Mouse (Mus musculus): ENCODE measurements around the gene Mettl6. TPM values are rescaled to one million over a fixed set of nuclear protein-coding genes. Genes with fewer than 3 reads are reported as not detected.

Gene Mettl6
- 26.8 TPM for polyA plus RNA-seq (2015; fragmentation: Illumina TruSeq; extraction: RNeasy Lipid Tissue Mini Kit (QIAGEN cat#74804); ENCODE audit: low read depth, low replicate concordance)

DNA sequence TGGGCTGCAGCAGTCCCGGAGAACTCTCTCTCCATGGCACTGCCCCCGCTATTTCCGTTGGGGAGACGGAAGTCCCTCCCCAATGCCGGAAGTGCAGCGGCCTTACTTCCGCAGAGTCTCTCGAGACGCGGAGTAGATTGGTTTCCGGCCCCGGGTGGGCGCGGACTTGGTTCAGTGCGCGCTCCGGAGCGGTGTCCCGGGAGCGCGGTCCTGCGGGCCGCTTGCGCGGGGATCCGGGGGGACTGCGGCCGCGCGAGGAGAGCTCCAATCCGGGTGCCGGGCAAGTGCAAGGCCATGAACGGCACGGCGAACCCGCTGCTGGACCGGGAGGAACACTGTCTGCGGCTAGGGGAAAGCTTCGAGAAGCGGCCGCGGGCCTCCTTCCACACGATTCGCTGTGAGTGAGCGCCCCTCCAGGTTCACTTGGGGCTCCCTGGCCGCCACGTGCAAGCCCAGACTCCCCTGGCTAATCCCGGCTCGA lies at the start of gene Mettl6:
Gene Mettl6 (minus strand): TSS at position 66 of the 481 bp plus-strand sequence.

DNA sequence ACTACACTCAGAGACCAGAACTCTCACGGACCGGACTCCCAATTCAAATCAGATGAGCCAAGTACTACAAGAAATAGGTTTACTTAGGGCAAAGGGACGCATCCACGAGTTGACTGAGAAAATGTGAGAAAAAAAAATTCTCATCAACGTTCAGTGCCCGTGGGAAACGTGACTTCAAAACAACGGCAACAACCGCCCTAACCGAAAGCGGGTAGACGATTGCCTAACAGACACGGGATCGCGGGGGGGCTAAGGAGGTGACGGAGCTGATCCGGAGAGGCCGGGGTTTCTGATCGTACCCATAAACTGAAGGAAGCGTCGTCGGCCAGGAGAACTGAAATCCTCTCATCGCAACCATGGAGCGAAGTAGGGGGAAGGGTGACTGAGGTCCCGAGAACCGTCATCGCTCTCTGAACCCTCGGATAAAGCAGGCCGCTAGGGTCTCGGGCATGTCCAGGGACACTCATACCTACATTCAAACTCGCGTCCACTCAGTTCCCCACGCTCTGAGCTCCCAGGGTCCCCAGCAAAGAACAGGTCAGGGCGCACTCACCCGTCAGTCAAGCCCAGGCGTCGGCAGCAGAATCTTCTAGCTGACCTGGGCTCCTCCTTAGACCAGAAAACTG lies 378 bp downstream of the Mettl6 start, which contains the start of gene Eaf1:
Gene Eaf1 (plus strand): TSS at position 51 of the 626 bp plus-strand sequence.

DNA sequence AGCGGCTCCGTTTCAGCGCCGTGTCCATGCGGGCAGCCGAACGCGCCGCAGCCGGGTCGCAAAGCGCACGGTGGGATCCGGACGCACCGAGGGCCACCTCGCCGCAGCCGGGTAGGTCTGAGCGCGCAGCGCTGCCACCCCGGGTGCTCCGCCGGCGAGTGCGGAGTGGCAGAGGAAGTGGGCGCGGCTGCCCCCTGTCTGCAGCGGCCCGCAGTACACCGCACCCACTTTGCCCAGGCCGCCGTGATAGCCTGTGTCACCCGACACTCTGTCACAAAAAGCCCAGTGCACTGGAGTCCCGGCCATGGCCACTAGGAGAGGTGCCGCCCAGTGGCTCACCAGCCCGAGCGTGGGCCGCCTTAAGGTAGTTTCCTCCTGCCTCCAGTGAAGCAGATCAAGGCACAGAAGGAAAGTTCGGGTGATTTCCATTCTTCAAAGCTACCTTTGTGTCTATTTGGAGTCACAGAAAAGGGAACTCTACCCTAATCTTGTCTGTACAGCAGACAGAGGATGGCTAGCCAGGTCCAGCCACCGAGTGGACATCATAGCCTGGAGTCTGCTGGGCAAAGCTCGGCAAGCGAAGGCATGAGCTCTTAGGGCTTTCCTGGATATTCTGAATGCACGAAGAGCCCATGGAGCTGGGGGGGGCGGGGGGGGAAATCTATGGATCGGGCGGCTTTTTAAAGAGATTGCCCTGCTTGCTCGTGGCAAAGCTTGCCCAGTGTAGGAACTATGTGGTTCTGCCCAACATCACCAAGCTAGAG lies 58.7 kb downstream of the Mettl6 start, which contains the start of gene Sh3bp5:
Gene Sh3bp5 (minus strand): TSS at position 149 of the 764 bp plus-strand sequence.

Other genes with a start within 250 kb of the Mettl6 start
- 5.4 TPM for gene Phf7, start 243.7 kb downstream of the Mettl6 start, polyA plus RNA-seq (2015; fragmentation: Illumina TruSeq; extraction: RNeasy Lipid Tissue Mini Kit (QIAGEN cat#74804); ENCODE audit: low read depth, low replicate concordance)
- 108 TPM for gene Bap1, start 243.6 kb downstream of the Mettl6 start, polyA plus RNA-seq (2015; fragmentation: Illumina TruSeq; extraction: RNeasy Lipid Tissue Mini Kit (QIAGEN cat#74804); ENCODE audit: low read depth, low replicate concordance)
- 4.0 TPM for gene Dnah1, start 171.1 kb downstream of the Mettl6 start, polyA plus RNA-seq (2015; fragmentation: Illumina TruSeq; extraction: RNeasy Lipid Tissue Mini Kit (QIAGEN cat#74804); ENCODE audit: low read depth, low replicate concordance)
- 29.4 TPM for gene Capn7, start 158.4 kb downstream of the Mettl6 start, polyA plus RNA-seq (2015; fragmentation: Illumina TruSeq; extraction: RNeasy Lipid Tissue Mini Kit (QIAGEN cat#74804); ENCODE audit: low read depth, low replicate concordance)
- 42.6 TPM for gene Sh3bp5, start 59.0 kb downstream of the Mettl6 start, polyA plus RNA-seq (2015; fragmentation: Illumina TruSeq; extraction: RNeasy Lipid Tissue Mini Kit (QIAGEN cat#74804); ENCODE audit: low read depth, low replicate concordance)
- gene Eaf1, start 641 bp downstream of the Mettl6 start, polyA plus RNA-seq (2015; fragmentation: Illumina TruSeq; extraction: RNeasy Lipid Tissue Mini Kit (QIAGEN cat#74804); ENCODE audit: low read depth, low replicate concordance) = 13.4 TPM
- 1.0 TPM for gene Colq, start 96.3 kb upstream of the Mettl6 start, polyA plus RNA-seq (2015; fragmentation: Illumina TruSeq; extraction: RNeasy Lipid Tissue Mini Kit (QIAGEN cat#74804); ENCODE audit: low read depth, low replicate concordance)
- gene Gm49387, start 145.8 kb upstream of the Mettl6 start, polyA plus RNA-seq (2015; fragmentation: Illumina TruSeq; extraction: RNeasy Lipid Tissue Mini Kit (QIAGEN cat#74804); ENCODE audit: low read depth, low replicate concordance) = not detected
- gene Btd, start 146.0 kb upstream of the Mettl6 start, polyA plus RNA-seq (2015; fragmentation: Illumina TruSeq; extraction: RNeasy Lipid Tissue Mini Kit (QIAGEN cat#74804); ENCODE audit: low read depth, low replicate concordance) = 11.0 TPM
- gene Hacl1, start 146.2 kb upstream of the Mettl6 start, polyA plus RNA-seq (2015; fragmentation: Illumina TruSeq; extraction: RNeasy Lipid Tissue Mini Kit (QIAGEN cat#74804); ENCODE audit: low read depth, low replicate concordance) = 15.4 TPM